Mouse (Mus musculus): ENCODE results near the gene Ankrd55. TPM values are rescaled to one million over a fixed set of nuclear protein-coding genes. Genes with fewer than 3 reads are reported as not detected.

Ankrd55 gene
- polyA plus RNA-seq, 1 experiment from 2014 or later = 0.26 TPM

DNA sequence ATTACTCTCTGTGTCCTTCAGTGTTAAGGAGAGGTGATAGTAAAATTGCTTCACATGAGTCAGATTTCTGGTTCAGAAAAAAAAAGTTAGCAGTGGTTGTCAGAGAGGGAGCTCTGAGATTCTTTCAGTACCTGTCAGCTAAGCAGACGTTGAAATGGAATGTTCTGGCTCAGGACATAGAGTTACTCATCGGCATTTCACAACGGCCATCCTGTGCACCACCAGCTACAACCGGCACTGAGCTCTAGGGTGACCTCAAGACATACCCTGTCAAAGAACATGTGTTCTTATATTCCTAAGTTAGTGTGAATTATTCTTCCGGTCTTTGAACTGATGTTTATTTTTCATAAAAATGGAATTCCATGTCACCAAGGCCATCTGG, 55.4 kb downstream of the Ankrd55 start:
- Histone ChIP-seq H3K9ac (ENCODE audit: low read depth, low read length) (no peak overlapping the region), H3K27ac (ENCODE audit: low read length) (no peak overlapping the region), H3K9me3 (replicated peaks; ENCODE audit: control insufficient read depth, low read length) (no peaks in the 10 kb centered on the region), H3K4me1 (ENCODE audit: control insufficient read depth, low read depth, low read length) (no peaks in the 10 kb centered on the region), H3K27me3 (ENCODE audit: control insufficient read depth, insufficient read depth, low read depth, low read length) (no peaks in the 10 kb centered on the region), H3K4me2 (ENCODE audit: low read depth, low read length) (no peak overlapping the region), H3K4me3 (ENCODE audit: low read depth, low read length) (no peak overlapping the region), H3K36me3 (ENCODE audit: control insufficient read depth, insufficient read depth) (no peaks in the 10 kb centered on the region)
- WGBS (ENCODE audit: insufficient replicate concordance) = 71% methylated on average over 5 of the region's 5 CpGs
- no peak for ATAC-seq (ENCODE audit: low read depth)

DNA sequence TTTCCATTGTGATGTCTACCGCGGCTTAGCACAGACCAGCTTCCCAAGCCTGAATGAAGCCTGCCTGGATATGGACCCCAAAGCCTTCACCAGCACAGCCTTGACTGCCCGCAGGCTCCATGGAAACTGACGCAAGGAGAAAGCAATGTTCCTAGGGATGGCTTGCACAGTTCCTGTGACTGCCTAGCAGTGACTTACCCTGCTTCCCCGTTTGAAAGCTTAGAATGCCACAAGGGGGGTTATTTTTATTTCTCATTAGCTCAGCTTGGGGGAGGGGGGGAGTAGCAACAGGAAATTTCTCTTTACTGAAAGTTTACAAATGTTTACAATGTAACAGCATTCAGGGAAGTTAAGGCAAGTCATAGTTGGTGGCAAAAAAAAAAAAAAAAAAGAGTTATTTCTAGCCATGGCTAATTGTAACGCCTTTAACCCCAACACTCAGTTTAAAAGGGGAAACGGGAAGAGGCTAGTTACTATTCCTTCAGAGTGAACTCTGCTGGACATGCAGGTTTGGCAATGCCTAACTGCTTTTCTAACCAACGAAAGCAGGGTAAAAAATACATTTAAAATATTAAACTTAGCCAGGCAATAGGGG, 56.1 kb downstream of the Ankrd55 start:
- Histone ChIP-seq H3K9ac (ENCODE audit: low read depth, low read length) (no peak overlapping the region), H3K36me3 (ENCODE audit: control insufficient read depth, insufficient read depth) (no peaks in the 10 kb centered on the region), H3K27ac (ENCODE audit: low read length) (no peak overlapping the region), H3K4me2 (ENCODE audit: low read depth, low read length) (no peak overlapping the region), H3K4me3 (ENCODE audit: low read depth, low read length) (no peak overlapping the region), H3K27me3 (ENCODE audit: control insufficient read depth, insufficient read depth, low read depth, low read length) (no peaks in the 10 kb centered on the region), H3K9me3 (replicated peaks; ENCODE audit: control insufficient read depth, low read length) (no peaks in the 10 kb centered on the region), H3K4me1 (ENCODE audit: control insufficient read depth, low read depth, low read length) (no peaks in the 10 kb centered on the region)
- WGBS (ENCODE audit: insufficient replicate concordance) = 55% methylated on average over 8 of the region's 8 CpGs
- ATAC-seq (ENCODE audit: low read depth) = no peak

GRCm38 (mm10) chr13:112345542-112345941, 57.3 kb downstream of the Ankrd55 start:
- no peaks in the 10 kb centered on the region for H3K36me3 ChIP-seq (ENCODE audit: control insufficient read depth, insufficient read depth)
- no peak for ATAC-seq (ENCODE audit: low read depth)
- H3K27ac ChIP-seq (ENCODE audit: low read length) = no peak overlapping the region
- H3K4me2 ChIP-seq (ENCODE audit: low read depth, low read length) = no peak overlapping the region
- H3K4me3 ChIP-seq (ENCODE audit: low read depth, low read length) = no peak overlapping the region
- H3K4me1 ChIP-seq (ENCODE audit: control insufficient read depth, low read depth, low read length) = no peaks in the 10 kb centered on the region
- WGBS (ENCODE audit: insufficient replicate concordance) = 47% methylated on average over 2 of the region's 2 CpGs
- no peaks in the 10 kb centered on the region for H3K9me3 ChIP-seq (replicated peaks; ENCODE audit: control insufficient read depth, low read length)
- H3K27me3 ChIP-seq (ENCODE audit: control insufficient read depth, insufficient read depth, low read depth, low read length) = no peaks in the 10 kb centered on the region
- H3K9ac ChIP-seq (ENCODE audit: low read depth, low read length) = no peak overlapping the region

DNA sequence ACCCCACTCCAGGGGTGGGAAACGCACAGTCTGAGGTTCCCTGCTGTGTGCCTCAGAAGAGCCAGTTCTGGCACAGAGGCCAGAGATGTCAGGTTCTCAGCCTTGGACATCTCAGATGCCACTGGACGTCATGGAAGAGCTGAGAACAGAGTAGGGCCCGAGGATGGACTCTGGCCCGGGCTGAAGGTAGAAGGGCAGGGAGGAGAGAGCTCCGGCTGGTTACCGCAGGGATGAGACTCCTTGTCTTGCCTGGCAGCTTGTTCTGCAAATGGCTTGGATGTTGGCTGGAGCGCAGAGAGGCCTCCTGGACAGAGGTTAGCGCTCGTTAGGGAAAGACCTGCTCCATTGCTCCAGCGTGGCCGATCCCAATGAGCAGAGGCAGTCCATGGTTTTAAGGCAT, 57.8 kb downstream of the Ankrd55 start:
- H3K9me3 ChIP-seq (replicated peaks; ENCODE audit: control insufficient read depth, low read length) = no peaks in the 10 kb centered on the region
- H3K36me3 ChIP-seq (ENCODE audit: control insufficient read depth, insufficient read depth) = no peaks in the 10 kb centered on the region
- H3K4me2 ChIP-seq (ENCODE audit: low read depth, low read length) = no peak overlapping the region
- H3K27ac ChIP-seq (ENCODE audit: low read length) = no peak overlapping the region
- 71% methylated on average over 11 of the region's 11 CpGs for WGBS (ENCODE audit: insufficient replicate concordance)
- H3K9ac ChIP-seq (ENCODE audit: low read depth, low read length) = no peak overlapping the region
- ATAC-seq (ENCODE audit: low read depth) = no peak
- H3K4me3 ChIP-seq (ENCODE audit: low read depth, low read length) = no peak overlapping the region
- no peaks in the 10 kb centered on the region for H3K27me3 ChIP-seq (ENCODE audit: control insufficient read depth, insufficient read depth, low read depth, low read length)
- no peaks in the 10 kb centered on the region for H3K4me1 ChIP-seq (ENCODE audit: control insufficient read depth, low read depth, low read length)

DNA sequence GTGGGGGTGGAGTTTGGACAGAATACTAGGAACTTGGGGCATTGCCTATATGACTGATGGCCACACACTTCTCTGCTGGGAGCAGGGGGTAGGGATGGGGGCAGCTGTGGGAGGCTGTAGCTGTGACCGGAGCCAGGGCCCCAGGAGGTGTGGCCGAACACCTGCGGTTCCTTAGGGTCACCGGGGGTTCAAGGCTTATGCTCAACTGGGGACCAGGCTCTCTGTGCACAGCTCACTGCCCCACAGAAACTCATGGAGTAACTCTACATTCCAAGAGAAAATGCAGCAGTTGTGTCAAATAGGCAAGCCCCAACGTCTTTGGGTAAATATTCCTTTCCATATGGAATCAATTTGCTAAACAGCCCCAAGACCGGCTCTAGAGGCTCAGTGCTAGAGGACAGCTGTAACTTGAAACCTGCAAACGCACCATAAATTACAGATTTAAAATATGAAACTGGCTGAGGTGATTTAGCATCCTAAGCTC, 58.5 kb downstream of the Ankrd55 start:
- Histone ChIP-seq H3K9me3 (replicated peaks; ENCODE audit: control insufficient read depth, low read length) (no peaks in the 10 kb centered on the region), H3K4me1 (ENCODE audit: control insufficient read depth, low read depth, low read length) (no peaks in the 10 kb centered on the region), H3K27ac (ENCODE audit: low read length) (no peak overlapping the region), H3K27me3 (ENCODE audit: control insufficient read depth, insufficient read depth, low read depth, low read length) (no peaks in the 10 kb centered on the region), H3K4me2 (ENCODE audit: low read depth, low read length) (no peak overlapping the region), H3K4me3 (ENCODE audit: low read depth, low read length) (no peak overlapping the region), H3K36me3 (ENCODE audit: control insufficient read depth, insufficient read depth) (no peaks in the 10 kb centered on the region), H3K9ac (ENCODE audit: low read depth, low read length) (no peak overlapping the region)
- no peak for ATAC-seq (ENCODE audit: low read depth)
- WGBS (ENCODE audit: insufficient replicate concordance) = 64% methylated on average over 7 of the region's 7 CpGs

GRCm38 (mm10) chr13:112348250-112348649, 60.0 kb downstream of the Ankrd55 start:
- 78% methylated on average over 1 of the region's 1 CpGs for WGBS (ENCODE audit: insufficient replicate concordance)
- no peak for ATAC-seq (ENCODE audit: low read depth)

DNA sequence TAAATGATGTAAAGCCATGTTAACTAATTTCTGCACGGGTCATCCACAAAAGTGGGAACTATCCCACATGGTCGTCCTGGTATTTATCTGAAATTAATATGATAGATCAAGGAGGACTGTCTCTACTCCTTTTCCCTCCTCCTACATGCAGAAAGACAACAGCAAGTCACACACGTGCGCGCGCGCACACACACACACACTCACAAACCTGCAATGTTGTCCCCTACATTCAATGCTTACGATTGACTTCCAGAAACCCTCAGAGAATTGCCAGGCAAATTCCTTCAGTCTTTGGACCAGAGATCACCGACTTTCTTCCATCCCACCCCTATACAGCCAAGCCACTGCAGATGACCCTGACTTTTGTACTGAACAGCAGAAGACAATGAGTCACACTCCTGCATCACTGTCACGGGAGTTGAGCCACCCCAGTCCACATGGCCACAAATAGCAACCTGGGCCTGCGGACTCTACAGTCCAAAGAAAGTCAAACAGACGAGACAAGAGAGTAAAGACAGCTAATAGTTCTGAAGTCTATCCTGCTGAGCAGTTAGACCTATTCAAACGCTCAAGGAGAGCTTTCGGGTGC, 60.7 kb downstream of the Ankrd55 start:
- Histone ChIP-seq H3K9ac (ENCODE audit: low read depth, low read length) (no peak overlapping the region), H3K27ac (ENCODE audit: low read length) (no peak overlapping the region), H3K4me2 (ENCODE audit: low read depth, low read length) (no peak overlapping the region), H3K4me1 (ENCODE audit: control insufficient read depth, low read depth, low read length) (no peaks in the 10 kb centered on the region), H3K4me3 (ENCODE audit: low read depth, low read length) (no peak overlapping the region), H3K27me3 (ENCODE audit: control insufficient read depth, insufficient read depth, low read depth, low read length) (no peaks in the 10 kb centered on the region), H3K36me3 (ENCODE audit: control insufficient read depth, insufficient read depth) (no peaks in the 10 kb centered on the region), H3K9me3 (replicated peaks; ENCODE audit: control insufficient read depth, low read length) (no peaks in the 10 kb centered on the region)
- ATAC-seq (ENCODE audit: low read depth) = no peak
- 74% methylated on average over 14 of the region's 14 CpGs for WGBS (ENCODE audit: insufficient replicate concordance)

More at GRCm38 (mm10) chr13:112348250-112348649, 60.0 kb downstream of the Ankrd55 start:
- no peak overlapping the region for H3K4me3 ChIP-seq (ENCODE audit: low read depth, low read length)
- H3K27ac ChIP-seq (ENCODE audit: low read length) = no peak overlapping the region
- H3K9ac ChIP-seq (ENCODE audit: low read depth, low read length) = no peak overlapping the region
- no peaks in the 10 kb centered on the region for H3K27me3 ChIP-seq (ENCODE audit: control insufficient read depth, insufficient read depth, low read depth, low read length)
- no peaks in the 10 kb centered on the region for H3K4me1 ChIP-seq (ENCODE audit: control insufficient read depth, low read depth, low read length)
- H3K9me3 ChIP-seq (replicated peaks; ENCODE audit: control insufficient read depth, low read length) = no peaks in the 10 kb centered on the region
- H3K4me2 ChIP-seq (ENCODE audit: low read depth, low read length) = no peak overlapping the region
- H3K36me3 ChIP-seq (ENCODE audit: control insufficient read depth, insufficient read depth) = no peaks in the 10 kb centered on the region

DNA sequence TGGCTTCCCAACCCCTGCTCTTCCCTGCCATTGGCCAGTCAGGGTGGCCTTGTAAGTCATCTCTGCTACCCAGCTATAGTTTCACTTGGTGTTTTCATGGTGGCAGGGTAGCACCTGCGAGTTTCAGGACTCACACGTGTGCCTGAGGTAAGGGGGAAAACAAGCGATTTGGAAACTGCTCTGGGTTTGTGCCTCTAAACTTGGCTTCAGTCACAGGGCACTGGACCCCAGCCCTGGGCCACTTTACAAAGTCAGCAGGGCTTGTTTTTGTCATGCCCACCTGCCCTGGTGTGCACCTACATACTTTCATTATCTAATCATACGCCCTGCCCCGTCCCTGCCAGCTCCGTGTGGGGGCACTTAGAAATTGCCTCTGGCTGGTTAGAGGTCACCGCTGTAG, 61.2 kb downstream of the Ankrd55 start:
- H3K4me1 ChIP-seq (ENCODE audit: control insufficient read depth, low read depth, low read length) = no peaks in the 10 kb centered on the region
- no peaks in the 10 kb centered on the region for H3K36me3 ChIP-seq (ENCODE audit: control insufficient read depth, insufficient read depth)
- no peak overlapping the region for H3K4me2 ChIP-seq (ENCODE audit: low read depth, low read length)
- H3K9ac ChIP-seq (ENCODE audit: low read depth, low read length) = no peak overlapping the region
- H3K9me3 ChIP-seq (replicated peaks; ENCODE audit: control insufficient read depth, low read length) = no peaks in the 10 kb centered on the region
- H3K4me3 ChIP-seq (ENCODE audit: low read depth, low read length) = no peak overlapping the region
- no peak for ATAC-seq (ENCODE audit: low read depth)
- 81% methylated on average over 7 of the region's 7 CpGs for WGBS (ENCODE audit: insufficient replicate concordance)
- no peak overlapping the region for H3K27ac ChIP-seq (ENCODE audit: low read length)
- H3K27me3 ChIP-seq (ENCODE audit: control insufficient read depth, insufficient read depth, low read depth, low read length) = no peaks in the 10 kb centered on the region

DNA sequence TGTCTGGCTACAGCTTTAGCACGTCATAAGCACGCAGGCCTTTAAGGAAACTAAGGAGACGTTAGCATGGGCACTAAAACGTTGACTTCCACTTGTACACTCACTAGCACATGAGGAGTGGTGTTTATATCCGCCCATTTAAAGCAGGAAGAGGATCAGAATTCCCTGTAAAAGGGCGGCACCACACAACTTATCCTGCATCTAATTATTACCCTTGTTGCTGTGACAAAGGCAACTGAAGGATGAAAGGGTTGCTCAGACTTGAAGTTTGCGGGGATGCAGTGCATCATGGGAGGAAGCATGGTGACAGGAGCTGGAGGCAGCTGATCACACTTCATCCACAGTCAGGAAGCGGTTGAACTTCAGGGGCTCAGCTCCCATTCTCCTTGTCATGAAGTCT, 63.7 kb downstream of the Ankrd55 start:
- Histone ChIP-seq H3K4me3 (ENCODE audit: low read depth, low read length) (no peak overlapping the region), H3K4me1 (ENCODE audit: control insufficient read depth, low read depth, low read length) (no peaks in the 10 kb centered on the region), H3K4me2 (ENCODE audit: low read depth, low read length) (no peak overlapping the region), H3K9me3 (replicated peaks; ENCODE audit: control insufficient read depth, low read length) (no peaks in the 10 kb centered on the region), H3K9ac (ENCODE audit: low read depth, low read length) (no peak overlapping the region), H3K27me3 (ENCODE audit: control insufficient read depth, insufficient read depth, low read depth, low read length) (no peaks in the 10 kb centered on the region), H3K27ac (ENCODE audit: low read length) (no peak overlapping the region), H3K36me3 (ENCODE audit: control insufficient read depth, insufficient read depth) (no peaks in the 10 kb centered on the region)
- no peak for ATAC-seq (ENCODE audit: low read depth)
- 66% methylated on average over 8 of the region's 8 CpGs for WGBS (ENCODE audit: insufficient replicate concordance)
